Mouse (Mus musculus) mouse trophoblast stem cell (cell line): Measurements from ENCODE around the gene Aldh3a1.
"Not testable (repeated sequence)": the region's sequence is repeated elsewhere in the genome, so short reads cannot be mapped to it uniquely, and the experiment has no call there.

Experiments used
- in situ Hi-C, 2 experiments: fragments of 300-500 bp; cut with MseI, MboI; formaldehyde crosslinking; loops; 2 replicates in 1 of 2; 3 replicates in 1 of 2; pipeline ENCODE4 v1.15.1; 2025

Aldh3a1 gene

GRCm38 (mm10) chr11:61207487-61208246, at the start of gene Aldh3a1:
Gene Aldh3a1, plus strand, starts transcription at chr11:61207537.
- in situ Hi-C loops: no loop called here

GRCm38 (mm10) chr11:61158141-61158540, 49.2 kb upstream of the Aldh3a1 start:
- in situ Hi-C loops: no loop called here

DNA sequence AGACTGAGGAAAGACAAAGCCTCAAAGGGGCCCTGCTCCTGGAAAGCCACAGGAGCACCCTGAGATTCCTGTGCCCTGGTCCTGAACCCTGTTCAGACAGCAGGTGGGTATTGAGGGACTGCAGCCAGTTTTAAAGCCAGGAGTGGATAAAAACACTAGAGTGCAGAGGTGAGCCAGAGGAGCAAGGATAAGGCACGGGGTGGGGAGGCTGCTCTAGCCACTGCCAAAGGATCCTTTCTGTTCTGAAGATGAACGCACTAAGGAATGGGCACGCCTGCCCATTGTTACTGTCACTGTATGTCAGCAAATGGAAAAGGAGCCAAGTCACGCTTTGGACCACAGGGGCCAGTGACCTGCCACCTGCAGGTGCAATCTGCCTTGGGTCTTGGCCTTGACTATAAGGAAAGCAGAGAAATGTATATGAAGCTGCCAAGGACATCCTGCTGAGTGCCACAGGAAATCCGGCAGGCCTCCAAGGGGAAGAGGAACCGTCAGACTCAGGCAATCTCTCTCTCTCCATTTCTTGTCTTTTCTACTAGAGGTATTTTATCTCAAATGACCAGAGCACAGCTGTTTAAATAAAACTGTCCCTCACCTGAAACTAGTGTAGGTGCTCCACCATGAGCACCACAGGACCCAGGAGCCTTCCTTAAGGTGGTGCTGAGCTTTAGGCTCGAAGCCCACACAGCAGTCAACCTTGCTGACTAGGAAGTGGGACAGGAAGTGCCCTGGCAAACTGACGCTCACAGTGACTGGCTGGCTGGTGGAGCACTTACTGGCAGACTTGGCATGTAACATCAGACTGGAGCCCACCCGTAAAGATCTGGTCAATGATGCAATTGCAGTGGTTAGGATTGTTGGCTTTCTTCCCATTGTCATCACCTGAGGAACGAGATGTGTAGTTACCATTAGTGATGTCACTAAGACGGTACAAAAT, 47.3 kb upstream of the Aldh3a1 start:
- in situ Hi-C loops: no loop called here

- in situ Hi-C loops: no loop called here
Observed at GRCm38 (mm10) chr11:61161121-61161520, 46.2 kb upstream of the Aldh3a1 start.

- in situ Hi-C loops: no loop called here
Observed at GRCm38 (mm10) chr11:61162776-61163175, 44.6 kb upstream of the Aldh3a1 start.

DNA sequence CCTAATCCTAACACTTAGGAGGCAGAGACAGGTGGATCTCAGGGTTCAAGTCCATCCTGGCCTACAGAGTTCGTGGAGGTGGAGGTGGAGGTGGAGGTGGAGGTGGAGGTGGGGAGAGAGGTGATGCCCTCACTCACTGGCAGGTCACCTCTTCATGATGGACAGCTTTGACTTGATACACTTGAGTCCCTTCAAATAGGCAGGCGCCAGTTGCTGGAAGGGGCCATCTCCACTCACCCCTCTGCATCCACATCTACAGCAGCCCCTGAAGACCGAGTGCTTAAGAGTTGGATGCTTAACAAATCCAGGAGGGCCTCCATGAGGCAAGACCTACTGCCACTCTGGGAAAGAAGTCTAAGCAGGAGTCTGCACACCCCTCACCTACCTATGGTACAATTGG, 44.0 kb upstream of the Aldh3a1 start:
- in situ Hi-C loops: no loop called here

GRCm38 (mm10) chr11:61164366-61164765, 43.0 kb upstream of the Aldh3a1 start:
- in situ Hi-C loops: no loop called here

DNA sequence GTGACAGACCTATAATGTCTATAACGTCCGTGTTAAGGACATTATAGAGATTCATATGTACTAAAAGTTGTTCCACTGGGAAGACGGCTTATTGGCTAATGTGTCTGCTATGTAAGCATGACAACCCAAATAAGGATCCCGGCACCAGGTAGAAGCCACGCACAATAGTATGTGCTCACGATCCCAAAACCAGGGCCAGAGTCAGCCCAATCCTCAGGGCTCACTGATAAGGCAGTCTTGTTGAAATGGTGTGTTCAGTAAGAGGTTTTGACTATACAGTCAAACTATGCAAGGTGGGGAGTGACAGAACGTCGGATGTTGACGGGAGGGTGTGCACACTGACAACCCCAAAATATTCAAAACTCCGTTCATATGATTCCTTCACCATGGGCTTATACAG, 42.5 kb upstream of the Aldh3a1 start:
- in situ Hi-C loops: no loop called here

GRCm38 (mm10) chr11:61170184-61170583, 37.2 kb upstream of the Aldh3a1 start:
- in situ Hi-C loops: no loop called here

DNA sequence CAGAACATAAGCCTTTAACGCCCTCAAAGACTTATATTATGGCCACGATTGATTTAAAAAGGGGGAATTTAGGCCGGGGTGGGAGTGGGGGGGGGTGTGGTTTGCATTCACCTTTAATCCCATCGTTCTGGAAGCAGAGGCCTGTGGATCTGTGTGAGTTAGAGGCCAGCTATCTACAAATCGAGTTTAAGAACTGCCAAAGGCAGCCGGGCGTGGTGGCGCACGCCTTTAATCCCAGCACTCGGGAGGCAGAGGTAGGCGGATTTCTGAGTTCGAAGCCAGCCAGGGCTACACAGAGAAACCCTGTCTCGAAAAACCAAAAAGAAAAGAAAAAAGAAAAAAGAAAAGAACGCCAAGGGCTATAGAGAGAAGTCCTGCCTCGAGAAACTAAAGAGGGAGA, 33.9 kb upstream of the Aldh3a1 start:
- in situ Hi-C loops: not testable (repeated sequence)

DNA sequence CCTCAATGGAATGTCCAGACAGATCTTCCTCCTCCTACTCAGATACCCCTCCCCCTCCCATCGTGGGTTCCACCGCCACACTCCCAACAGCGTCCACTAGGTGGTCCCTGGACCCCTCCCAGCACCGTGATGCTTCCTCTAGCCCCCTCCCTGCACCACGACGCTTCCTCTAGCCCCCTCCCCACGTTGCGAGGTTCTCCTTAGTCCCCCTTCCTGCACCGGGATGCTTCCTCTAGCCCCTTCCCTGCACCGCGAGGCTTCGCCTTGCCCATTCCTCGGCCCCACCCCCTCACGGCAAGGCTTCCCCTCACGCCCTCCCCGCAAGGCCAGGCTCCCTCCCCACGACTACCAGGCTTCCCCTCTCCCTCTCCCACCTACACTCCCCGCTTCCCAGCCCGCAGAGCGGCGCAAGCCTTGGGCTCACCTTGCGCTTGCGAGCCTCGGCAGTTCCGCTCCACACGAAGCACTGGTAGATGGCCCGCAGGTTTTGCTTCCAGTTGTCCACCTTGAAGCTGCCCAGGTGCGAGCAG, 33.0 kb upstream of the Aldh3a1 start:
- in situ Hi-C loops: no loop called here

DNA sequence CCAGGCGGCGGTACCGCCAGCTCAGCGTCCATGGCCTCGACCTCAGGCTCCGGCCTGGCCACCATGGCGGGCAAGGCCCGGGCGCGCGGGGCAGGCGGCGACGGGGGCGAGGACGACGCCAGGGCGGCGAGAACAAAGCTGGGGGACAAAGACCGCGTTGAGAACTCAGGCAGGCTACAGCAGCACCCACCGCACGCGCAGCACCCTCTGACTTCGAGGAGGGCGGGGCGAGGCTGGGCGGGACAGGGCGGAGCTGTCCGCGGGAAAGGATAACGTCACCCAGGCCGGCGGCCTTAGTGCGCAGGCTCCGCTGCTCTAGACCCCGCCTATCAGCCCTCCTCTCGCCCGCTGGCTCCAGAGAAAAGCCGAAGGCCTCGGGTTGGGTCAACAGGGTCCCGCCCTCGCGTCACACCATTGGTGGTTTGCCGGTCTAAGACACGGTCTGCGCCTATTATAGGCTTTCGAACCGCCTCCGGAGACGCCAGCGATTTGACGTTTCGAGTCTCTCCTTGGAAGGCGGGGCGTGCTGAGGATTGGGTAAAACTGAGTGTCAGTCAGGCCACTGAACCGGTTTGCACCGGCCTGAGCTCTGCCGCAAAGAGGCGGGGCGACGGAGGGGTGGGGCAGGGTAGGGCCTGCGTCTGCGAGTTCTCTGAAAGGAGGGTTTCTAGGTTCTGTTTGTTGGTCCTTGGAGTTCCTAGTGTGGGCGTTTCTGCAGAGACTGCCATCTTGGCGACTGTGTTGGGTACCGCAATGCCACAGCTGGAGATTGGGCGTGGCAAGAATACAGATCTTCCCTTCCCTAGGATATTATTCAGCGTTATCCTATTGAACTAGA, 32.3 kb upstream of the Aldh3a1 start, which contains the start of gene Usp22:
Gene Usp22, minus strand, starts transcription at position 235 of the 838 bp plus-strand sequence.
- in situ Hi-C loops: no loop called here

GRCm38 (mm10) chr11:61175778-61176177, 31.6 kb upstream of the Aldh3a1 start:
- in situ Hi-C loops: no loop called here

DNA sequence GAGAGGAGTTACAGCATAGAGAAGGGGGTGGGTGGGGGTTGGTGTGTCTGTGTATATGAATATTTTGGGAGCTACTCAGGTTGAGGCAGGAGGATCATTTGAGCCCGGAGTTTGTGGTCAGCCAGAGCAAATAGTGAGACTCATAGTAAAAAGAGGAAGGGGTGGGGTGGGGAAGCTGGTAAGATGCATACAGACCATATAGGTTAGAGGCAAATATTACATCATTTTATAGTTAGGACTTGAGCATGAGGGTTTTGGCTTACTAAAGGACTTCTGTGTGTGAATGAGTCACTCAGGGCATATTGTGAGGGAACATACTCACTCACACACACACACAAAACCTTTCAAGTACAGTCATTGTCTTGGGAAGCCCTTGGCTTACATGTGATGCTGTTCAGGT, 31.0 kb upstream of the Aldh3a1 start:
- in situ Hi-C loops: no loop called here

DNA sequence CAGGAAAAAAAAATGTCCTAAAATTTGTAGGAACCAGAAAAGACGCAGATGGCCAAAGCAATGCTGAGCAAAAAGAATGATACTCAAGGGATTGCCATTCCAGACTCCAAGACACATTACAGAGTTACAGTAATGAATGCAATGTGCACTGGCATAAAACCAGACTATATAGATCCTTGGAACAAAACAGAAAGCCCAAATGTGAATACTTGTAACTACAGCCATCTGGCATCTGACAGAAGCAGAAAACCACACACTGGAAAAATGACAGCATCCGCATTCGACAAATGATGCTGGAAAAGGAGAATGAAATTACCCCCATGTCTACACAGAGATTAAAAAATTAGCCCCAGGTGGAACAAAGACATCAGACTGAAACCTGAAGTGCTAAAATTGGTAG, 27.0 kb upstream of the Aldh3a1 start:
- in situ Hi-C loops: no loop called here

DNA sequence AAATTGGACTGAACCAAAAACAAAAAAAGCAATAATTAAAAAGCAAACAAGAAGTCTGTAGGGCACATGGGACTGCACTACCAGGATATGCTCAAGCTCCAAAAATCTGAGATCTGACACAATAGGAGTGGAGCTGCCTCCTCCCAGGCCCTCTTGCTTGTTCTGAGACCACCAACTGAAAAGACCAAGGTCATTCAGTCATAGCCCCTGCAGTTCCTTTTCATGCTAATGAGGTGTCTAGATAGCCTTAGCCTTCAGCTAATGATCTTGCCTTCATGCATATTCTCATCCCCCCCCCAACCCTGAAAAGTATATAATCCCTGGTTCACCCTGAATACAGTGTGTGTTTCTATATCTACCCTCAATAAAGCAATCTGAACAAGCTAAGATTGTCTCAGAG, 25.7 kb upstream of the Aldh3a1 start:
- in situ Hi-C loops: no loop called here

- in situ Hi-C loops: no loop called here
Observed at GRCm38 (mm10) chr11:61183820-61184219, 23.5 kb upstream of the Aldh3a1 start.

GRCm38 (mm10) chr11:61190776-61191175, 16.6 kb upstream of the Aldh3a1 start:
- in situ Hi-C loops: no loop called here

GRCm38 (mm10) chr11:61192123-61192522, 15.2 kb upstream of the Aldh3a1 start:
- in situ Hi-C loops: not testable (repeated sequence)

- in situ Hi-C loops: no loop called here
Observed at GRCm38 (mm10) chr11:61192779-61193178, 14.6 kb upstream of the Aldh3a1 start.

- in situ Hi-C loops: no loop called here
Observed at GRCm38 (mm10) chr11:61193392-61193791, 13.9 kb upstream of the Aldh3a1 start.
